Mouse (Mus musculus) lung, postnatal 25 days (tissue): ENCODE results near the gene Sorbs2.

Experiments used
- DNase-seq: peaks from one replicate; pipeline ENCODE4 v3.0.0; 2022; ENCODE audit warnings: low spot score

Gene Sorbs2

DNA sequence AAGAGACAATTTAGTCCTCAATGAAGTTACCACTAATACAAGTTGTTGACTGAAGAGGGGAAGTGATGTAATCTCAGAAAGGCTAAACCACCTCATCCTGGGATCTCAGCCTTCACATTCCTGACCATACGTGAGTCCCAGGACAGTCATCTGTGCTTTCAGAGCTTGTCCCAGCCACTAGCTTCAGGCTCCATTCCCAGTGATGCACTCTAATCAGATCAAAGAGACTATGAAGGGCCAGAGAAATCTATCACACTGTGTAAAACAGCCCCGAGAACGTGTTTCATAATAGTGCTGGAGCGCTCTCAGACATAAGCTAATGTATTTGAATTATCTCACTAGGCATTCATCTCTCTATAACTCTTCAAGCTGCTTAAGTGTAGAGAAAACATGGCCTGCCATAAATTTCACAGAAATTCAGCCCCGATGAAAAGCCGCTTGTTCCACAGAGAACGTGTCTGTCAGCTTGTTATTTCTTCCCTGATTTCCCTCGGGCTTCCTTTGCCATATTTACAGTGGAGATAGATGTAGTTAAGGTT is 175.3 kb downstream of the Sorbs2 start:
- DNase-seq: no peak

DNA sequence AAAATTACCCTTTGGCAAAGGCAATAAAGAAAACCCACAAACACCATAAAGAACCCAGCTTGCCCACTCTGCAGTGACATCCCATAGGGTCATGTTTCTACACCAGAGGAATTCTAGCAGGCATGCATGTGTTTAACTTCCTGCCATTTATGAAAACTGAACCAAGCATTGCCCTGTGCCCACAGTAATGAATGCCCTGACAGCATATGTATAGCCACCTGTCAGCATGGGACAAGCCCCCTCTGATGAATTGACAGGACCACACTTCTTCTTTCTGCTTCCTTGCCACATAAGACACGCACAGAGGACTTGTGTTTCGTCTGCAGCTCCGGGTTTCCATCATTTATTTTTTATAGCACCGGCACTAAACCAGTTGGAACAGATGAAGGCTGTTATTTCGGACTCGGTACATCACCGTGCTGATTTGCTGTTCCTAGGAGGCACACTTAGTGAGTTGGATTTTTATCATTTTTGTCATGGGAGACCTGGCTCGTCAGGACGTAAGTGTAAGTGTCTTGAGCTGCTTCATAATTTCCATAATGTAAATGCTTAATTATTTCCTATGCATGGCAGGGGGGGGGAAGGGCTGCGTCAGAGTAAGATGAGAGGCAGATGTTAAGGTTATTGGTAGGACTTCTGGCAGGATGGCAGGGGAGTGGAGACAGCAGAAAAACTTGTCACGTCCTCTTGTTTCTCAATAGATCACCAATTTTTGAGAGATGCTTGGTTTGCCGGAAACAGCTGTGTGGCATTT is 180.5 kb downstream of the Sorbs2 start:
- no peak for DNase-seq

DNA sequence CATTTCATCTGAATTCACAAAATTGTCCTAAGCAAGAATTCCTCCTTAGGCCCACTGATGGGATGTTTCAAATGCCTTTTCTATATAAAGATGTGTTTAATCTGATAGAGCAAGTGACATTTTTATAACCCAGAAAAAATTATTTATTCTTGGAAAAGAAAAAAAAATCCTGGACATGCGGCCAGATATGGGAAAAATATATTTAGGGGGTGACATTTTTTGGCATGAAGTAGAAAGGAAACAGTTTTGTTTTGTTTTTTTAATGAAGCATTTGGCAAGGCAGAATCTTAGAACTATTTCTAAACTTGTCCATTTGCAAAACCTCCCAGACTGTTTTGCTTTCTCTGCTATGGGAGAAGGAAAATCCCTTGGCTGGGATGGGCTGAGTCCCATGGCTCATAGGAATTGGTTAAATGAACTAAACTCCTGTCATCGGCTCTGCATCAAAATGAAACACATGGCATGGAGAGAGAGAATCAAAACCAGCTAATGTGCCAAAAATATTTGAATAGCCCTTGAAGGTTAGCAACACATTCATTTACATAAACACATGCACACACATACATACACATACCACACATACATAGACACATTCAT is 182.1 kb downstream of the Sorbs2 start:
- DNase-seq: no peak

DNA sequence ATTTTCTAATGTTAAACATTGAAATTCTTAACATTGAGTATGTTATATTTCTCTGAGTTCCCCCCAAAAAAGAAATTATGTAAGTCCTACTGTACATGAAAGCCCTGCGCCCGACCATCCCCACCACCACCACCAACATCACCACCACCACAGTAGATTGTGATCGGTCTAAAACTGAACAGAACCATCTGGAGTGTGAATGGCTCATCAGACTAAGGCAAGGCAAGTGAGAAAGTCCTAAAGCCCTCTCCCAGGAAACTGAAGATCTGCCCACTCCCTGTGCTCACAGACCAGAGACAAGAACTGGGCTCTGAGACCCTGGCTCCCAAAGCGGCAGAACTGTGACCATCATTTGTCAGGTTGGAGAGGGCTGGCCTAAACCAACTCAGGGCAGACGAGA is 192.5 kb downstream of the Sorbs2 start:
- DNase-seq: no peak

DNA sequence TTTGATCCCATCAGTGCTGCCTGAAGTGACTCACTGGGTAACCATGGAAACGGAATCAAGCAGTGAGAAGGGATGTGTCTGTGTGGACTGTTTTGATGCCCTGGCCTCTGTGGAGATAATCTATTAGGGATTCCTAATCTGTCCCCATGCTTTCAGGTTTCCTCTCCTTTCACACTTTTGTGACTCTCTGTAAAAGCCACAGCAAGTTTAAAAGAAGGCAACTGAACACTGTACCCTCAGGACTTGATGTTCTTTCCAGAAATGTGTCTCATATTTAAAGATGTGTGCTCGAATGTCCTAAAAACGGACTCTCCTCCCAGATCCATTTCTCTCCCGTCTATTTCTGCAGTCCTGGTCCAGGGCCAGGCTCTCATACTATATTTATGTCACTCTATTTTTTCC is 196.1 kb downstream of the Sorbs2 start:
- DNase-seq: no peak

DNA sequence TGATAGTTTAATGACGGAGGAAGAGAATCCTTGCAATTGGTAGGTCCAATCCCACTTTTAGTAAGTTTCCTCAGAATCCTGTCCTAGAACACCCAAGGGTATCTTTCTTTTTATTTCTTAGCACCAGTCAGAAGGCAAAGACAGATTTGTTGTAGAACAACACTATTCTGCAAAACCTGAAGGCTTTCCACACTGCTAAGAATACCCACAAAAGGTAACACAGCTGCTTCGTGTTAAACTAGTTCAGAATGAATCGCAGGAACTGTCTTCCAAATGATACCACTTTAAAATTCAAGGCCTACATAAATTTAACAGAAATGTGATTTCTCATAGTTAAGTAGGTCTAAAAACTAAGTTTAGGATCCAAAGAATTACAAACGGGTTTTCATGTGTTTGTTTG is 201.5 kb downstream of the Sorbs2 start:
- no peak for DNase-seq

DNA sequence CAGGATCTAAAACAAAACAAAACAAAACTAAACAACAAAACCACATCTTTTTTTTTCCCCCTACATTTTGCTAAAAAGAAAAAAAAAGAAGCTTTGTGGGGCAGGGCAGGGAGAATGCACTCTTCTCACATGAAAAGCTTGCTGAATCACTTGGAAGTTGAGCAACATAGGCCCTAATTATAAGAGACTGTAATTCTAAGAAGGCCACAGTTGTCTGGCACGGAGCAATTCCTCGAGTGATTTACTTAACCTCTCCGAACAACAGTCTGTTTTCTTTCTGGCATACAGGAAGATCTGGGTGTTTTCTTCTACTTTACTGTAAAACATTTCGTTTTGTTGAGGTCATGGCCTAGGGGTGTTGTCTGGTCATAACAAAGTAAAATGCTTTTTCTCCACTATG is 202.1 kb downstream of the Sorbs2 start:
- DNase-seq: no peak

DNA sequence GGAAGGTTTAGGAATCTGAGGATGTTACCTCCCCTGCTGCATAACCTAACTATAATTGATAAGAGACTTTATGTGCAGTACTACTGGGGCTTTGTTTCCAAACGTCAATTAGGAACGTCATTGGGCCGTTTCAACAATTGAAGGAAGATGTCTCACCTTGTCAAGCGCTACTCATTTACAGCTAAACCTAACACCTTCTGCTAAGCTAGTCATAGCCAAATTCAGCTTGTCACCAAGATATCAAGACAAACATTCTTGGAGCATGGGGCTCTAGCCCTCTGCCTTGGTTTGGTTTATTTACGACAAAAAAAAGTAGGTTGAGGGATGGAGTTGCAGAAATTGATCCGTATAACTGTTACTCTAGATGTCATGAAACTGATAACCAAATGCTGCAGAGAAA is 205.0 kb downstream of the Sorbs2 start:
- no peak for DNase-seq

DNA sequence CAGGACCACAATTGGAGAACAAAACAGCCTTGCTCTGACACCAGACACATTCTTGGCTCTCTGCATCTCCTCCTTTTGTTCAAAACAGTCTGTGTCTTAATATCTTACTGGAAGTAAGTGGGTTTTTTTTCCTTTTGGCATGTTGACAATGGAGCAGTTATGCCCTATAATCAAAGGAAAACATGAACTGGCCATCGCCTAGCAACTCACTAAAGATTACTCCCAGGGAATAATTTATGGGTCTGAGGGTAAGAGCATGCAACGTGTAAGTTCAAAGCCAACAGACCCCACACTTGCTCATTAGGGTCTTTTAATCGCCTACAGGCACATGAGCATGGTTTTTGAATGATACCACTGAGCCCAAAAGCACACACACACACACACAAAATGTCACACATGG is 207.2 kb downstream of the Sorbs2 start:
- no peak for DNase-seq

DNA sequence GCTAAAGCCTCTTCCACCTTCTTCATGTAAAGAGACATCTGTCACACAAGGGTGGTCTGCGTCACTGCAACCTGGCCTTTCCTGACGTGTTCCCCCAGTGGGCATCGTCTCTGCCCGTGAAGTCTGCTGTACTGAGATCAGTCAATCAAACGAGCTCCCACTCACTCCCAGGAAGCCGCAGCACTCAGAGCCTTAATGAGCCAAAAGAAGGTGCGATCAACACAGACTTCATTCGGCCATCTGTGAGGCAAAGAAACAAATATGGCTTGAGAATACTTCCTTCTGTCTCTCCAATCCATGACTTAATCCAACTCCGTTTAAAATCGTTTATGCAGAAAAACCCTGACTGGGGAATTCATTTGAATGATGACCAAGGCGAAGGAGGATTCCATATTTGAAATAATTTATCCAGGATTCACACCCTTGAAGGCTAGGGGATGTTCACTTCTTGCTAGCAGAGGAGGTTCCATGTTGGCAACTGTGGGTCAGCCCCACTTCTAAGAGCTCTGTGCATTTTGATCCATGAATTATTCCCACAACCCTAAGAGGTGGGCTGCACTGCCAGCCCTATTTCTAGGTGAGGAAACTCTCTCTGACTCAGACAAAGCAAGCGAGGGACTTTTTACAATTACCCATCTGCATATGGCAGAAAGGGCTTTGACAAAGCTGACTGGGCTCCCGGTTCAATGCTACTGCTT is 207.9 kb downstream of the Sorbs2 start:
- no peak for DNase-seq

DNA sequence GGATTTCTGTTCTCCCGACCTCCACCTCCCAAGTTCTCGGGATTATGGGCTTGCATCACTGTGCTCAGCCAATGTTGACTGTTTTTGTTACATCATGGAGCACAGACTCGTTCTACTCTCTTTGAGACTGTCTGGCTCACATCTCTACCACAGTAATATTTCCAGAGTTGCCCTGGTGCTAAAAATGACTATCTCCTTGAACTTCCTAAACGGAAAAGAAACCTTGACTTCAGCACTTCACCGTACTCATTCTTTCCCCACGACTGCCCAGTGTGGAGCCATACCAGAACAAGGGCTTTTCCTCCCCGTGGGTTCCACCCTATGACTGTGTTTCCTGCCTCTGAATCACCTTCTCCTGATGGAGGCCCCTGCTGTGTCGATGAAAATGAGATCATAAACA is 212.2 kb downstream of the Sorbs2 start:
- DNase-seq: no peak

DNA sequence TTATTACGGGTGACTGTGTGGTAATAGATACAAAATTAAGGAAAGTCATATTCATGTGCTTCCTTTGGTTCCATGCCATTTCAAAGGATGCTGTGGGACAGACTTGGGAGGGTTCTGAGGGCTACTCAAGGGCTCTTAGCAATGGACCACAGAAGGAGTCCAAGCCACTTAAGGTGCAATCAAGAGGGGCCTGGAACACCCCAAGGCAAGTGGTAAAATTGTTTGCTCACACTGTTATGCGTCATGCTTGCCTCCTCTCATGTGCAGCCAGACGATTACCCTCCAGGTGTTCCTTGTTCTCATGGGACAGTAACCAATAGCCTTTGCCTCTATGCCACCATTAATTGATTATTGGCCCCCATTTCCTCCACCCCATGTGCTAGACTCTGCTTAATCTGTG is 216.6 kb downstream of the Sorbs2 start:
- DNase-seq: peak; percentile 1

DNA sequence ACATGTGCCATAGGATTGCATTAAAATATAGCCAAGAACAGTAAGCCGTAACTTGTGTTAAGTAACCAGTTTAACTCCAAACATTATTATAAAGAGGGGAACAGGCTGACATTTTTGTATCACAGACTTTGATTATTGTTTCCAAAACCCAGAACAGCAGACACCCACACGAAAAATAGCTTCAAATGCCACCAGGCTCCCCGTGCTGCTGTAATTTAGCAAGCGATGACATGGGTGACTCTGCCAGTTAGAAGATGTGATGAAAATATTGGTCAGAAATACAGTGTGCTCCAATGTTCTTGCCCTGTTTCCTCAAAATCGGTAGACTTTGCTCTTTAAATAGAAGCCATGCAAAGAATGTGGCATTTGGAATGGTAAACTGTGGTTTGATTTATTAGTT is 217.7 kb downstream of the Sorbs2 start:
- no peak for DNase-seq

DNA sequence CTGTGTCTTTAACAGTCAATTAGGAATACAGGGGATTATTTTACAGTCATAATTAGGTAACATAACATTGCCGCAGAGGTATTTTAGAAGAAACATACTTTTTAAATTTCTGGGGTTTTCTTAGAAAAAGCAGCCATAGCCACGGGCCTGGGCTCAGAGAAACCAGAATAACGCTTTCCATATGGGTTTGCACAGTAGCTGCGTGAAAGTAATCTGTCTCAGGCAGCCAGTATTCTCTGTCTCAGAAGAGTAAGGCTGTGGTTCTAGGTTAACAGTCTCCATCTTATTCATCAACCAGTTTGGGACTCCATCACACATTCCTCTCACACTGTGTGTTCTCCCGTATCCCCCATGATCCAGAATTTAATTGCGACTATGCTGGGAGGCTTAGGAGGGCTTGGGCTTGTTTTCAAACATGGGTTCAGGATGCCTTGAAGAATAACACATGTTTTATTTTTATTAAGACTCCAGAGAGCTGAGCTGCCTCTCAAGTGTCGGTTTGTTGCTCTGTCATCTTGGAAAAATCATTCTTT is 222.3 kb downstream of the Sorbs2 start:
- no peak for DNase-seq

DNA sequence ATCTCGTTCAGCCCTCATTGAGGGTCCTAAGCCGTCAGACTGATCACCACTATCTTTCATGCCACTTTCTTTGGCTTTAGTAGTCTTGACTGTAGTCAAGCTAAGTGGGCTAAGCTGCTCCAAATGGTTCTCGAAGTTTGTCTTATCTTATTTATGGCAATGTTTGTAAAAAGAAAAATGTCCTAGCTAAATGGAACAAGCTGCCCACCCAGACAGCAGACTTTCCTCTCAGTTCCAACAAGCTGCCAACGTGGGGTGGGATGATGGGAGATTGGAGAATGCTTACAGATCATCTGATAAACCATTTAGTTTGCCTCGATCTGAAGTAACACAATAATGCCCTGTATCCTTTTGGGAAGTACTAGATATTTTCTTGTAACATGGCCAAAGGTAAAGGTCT is 223.2 kb downstream of the Sorbs2 start:
- no peak for DNase-seq

DNA sequence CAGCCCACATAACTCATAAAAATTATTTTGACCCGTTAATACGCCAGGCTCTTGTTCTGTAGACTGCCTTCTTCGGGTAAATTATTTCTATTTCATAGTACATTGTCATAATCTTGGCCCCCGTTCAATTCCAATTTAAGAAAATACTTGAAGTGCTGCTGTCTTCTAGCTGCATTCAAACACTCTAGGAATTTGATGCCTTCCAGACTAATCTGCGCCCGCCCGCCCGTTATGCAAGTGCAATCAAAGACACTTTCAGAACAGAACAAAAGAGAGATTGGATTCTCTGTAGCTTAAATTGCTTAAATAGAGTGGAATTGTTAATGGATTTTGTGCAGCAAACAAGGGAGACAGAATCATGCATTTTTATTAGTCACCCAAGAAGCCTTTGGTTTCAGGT is 226.5 kb downstream of the Sorbs2 start:
- no peak for DNase-seq

DNA sequence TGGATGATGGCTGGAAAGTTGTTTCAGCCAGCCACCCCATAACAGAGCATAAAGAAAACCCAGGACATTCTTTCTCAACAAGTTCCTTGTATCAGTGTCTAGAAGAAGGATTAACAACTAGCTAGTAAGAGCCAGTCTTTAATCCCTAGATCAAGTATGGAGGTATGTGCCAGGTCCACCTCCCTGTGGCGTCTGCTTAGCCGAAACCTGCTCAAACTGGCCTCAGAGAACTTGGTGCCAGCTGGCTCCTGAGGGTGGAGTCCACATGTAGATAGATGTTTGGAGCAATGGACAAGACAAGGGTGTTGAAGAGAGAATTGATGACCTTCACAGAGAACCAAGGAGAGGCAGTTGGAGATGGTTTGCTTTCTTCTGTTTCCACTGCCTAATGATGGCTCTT is 229.7 kb downstream of the Sorbs2 start:
- no peak for DNase-seq

DNA sequence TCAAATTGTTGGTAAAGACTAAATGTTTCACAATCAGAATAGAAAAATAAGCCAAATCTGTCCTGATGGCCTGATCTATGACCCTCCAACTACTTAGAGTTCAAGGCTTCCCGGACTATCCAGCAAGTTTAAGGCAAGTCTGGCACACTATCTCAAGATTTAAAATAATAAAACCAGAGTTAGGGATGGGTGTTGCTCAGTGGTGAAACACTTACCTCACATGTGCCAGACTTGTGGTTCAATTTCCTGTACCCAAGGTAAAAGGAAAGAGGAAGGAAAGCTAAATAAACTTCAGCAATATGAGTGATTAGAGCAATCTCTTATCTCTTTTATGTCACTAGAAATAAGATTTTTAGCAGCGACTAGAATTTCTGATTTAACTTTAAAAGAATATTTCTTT is 235.7 kb downstream of the Sorbs2 start:
- no peak for DNase-seq

DNA sequence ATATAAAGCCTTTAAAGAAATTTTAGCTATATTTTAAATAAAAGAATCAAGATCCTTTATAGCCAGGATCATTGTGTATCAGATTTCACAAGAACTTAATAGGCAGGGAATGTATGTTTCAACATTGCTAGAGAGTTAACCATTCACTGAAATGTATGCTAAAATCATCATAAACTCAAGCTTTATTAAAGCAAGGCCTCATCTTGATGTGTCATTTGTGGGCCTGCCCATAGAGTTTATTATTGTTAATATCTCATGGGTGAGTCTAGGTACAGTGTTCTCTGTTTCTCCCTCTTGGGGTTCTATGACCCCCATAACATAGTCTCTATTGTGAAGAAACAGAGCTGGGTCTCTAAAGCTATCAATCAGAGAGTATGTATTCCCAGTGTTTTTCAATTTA is 236.2 kb downstream of the Sorbs2 start:
- DNase-seq: no peak

DNA sequence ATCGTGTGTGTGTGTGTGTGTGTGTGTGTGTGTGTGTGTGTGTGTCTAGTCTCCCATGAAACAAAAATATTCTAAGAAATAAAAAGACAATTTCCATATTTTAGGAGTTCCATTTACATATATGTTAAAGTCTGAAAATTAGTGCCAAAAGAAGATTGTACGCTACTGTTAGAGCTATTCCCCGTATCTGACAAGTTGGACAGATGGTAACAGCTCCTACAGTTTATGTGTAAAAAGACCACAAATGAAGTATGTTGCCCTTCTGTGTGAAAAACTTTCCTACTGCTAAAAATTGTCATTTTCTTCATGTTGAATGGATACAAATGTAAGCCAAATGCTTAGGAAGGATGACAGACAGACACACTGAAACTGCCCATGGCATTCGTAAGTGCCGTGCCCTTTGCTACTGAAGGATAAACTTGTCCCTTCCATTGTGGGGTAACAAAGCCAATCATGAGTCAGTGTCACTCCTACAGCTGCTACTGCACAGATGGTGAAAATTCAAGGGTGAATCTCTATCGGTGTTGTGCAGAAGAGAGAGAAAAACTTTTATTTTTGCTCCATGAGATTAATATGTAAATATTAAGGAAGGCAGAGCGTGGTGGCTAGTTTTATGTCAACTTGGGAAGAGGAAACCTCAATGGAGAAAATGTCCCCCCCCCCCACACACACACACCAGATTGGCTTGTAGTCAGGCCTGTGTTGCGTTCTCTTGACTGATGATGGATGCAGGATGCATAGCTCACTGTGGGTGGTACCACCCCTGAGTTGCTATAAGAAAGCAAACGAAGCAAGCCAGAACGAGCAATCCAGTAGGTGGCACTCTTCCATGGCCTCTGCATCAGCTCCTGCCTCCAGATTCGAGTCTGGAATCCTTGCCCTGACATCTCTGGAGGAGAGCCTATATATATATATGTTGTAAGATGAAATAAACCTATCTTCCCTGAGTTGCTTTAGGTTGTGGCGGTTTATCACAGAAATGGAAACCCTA is 244.2 kb downstream of the Sorbs2 start:
- DNase-seq: no peak

DNA sequence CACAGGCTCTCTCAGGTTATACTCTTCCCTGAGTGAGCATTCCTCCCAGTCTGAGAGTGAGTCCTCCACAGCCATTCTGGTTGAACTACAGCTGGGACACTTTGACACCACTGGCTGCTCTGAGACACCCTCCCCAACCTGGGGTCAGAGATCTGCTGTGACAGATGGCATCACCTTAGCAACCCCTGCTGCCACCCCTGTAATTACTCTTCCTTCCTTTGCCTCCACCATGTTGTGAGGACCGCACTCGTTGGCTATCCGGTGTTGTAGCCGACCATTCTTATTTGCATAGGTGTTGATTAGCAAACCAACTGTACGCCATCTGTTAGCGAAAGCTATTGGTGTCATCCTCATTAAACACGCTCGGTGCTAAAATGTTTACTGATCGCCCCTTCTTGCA is 247.9 kb downstream of the Sorbs2 start:
- DNase-seq: no peak

DNA sequence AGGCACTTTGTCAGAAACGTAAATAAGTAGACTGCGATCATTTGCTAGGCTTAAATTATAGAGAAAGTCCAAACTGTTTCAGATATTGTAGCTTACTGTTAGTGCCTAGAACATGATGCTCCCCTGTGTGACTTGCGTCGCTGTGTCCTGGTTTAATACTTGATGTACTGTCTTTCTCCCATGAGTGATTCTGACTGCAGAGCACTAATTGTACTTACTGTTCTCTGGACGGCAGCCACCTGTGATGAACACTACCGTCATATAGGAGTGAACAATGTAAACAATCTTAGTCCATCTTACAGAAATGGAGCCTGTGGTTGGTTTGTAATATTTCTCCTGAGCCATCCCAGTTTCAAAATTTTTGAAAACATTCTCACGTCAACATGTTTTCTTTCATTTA is 248.4 kb downstream of the Sorbs2 start:
- no peak for DNase-seq
